Mouse (Mus musculus) c-Kit-positive CD71-positive TER-119-negative erythroid progenitor cells, embryonic 14.5 days (primary cell): Measurements from ENCODE around the gene Slc51b.

Experiments used
- DNase-seq: peaks from one replicate; pipeline ENCODE4 v3.0.0-alpha.2; 2013; ENCODE audit warnings: low read depth

The Slc51b gene

DNA sequence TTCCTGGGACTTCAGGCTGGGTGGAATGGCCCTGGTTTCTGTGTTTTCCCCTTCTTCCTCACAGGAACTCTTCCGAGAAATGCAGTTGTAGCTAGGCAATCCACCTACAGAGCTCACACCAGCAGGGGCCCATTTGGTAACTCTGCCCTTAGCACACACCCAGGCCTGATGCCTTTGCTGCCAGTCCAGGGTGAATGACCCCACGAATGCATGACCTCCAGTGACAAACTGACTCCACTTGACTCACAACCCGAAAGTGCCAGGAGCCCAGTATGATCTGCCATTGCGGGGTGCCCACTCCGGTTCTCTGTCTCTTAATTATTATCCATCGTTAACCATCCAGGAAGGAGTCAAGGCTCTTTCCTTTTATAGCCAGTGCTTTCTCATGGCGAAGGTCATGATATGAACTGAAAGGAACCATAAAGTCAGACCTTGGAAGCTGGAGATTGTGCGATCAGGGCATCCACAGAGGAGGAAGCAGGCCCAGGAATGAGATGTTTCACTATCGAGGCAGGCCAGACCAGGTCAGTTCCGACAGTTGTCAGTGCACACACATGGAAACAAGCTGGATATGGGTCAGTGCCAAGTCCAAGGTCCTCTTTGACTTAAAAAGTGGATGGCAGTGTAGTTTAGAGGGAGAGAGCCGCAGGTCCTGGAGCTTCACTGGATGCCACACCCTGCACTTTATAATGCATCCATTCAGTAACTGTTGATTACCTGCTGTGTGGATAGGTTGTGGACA is at the start of gene Slc51b:
Gene Slc51b (minus strand): TSS at position 196 of the 742 bp plus-strand sequence.
- DNase-seq, result no peak

DNA sequence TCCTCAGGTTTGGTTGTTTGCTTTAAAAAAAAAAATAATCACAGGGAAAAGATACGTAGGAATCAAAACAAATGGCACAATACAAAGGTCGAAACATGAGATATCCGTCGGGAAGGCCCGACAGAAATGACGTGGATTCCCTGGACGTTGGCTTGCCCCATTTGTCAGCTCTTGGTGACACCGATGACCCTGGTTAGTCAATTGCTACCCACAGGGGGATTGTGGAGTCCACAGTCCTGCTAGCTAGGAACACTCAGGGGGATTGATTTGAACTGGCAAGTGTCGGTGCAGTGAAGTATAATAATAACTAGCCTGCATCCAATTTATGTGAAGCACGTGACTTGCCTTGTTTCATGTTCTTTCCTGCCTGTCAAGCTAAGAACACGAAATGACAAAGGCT is 44.9 kb upstream of the Slc51b start:
- DNase-seq, result no peak

DNA sequence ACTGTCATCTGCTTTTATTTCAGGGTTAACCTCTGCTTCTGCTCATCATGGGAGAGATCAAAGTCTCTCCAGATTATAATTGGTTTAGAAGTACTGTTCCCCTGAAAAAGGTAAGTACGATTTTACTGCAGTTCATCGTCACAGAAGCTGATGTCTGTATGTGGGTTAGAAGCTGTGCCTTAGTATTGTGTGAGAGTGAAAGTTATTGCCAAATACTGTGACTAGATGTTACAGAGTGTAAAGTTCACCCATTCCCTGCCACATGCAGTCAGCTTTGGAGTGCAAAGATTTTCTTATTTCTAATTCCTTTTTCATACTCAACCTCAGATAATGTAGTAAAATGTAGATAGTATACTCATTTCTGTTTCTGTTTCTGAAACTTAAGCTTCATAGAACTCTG is 42.5 kb upstream of the Slc51b start:
- no peak for DNase-seq

DNA sequence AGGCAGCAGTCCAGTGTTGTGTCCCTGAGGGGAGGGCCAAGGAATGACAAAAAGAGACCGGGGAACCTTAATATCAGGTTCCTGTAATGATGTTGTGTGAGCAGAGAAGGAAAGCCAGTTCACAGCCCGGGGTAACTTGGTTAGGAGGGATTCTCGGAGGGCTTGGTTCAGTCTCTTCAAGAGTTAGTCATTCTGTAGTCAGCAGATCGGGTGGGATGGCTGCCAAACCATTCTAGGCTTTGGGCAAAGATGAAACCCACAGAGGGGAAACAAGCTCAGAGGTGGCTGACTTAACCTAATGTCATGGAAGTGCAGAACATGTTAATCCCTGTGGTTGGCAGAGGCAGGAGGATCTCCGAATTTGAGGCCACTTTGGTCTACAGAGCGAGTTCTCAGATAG is 41.4 kb upstream of the Slc51b start:
- no peak for DNase-seq

DNA sequence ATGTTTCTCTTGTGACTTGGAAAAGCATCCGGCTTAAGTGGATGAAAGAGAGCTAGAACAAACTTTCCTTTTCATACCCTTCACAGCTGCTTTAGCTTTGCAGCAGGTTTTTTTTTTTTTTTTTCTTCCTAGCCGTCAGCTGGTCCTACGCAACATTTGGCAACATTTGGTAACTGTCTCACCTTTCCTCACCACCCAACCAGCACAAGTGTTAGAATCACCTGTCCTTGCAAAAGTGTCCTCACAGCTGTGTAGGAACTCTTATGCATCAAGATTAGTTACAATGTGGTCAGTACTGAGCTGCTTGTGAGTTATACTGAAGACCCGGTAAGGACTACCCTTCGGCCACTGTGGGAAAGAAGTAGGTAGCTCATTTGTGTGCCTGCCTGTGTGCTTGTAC is 39.8 kb upstream of the Slc51b start:
- no peak for DNase-seq

DNA sequence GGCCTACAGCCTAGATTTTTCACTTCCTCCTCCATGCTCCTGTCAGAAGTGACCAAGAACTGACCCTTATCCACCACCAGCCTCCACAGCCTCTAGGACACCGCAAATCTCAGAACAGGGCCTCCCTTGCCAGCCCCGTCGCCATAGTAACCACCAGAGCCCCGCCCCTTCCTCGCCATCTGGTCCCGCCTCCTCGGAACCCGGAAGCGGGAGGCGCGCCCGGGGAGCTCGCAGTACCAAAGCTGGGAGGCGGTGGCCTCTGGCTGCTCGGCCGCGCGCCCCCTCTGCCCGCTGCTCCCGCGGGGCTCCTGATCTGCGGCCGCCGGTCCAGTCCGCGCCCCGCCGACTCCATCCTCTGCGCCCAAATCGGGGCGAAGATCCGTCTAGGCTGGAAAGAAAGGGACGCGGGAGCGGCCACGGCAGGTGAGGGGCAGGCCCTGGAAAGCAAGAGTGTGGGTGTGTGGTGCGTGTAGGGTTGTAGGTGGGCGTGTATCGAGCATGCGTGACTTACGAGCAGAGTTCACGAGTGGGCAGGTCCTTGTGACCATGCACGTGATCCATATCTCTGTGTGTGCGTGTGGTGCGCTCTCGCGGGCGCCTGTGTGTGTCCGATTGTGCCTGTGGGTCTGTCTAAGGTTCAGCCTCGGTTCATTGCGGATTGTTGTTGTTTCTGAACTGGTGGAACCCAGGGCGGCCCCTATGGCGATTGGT is 38.1 kb upstream of the Slc51b start, which contains the start of gene Spg21:
Gene Spg21 (plus strand): TSS at position 216 of the 711 bp plus-strand sequence.
- DNase-seq, result peak; percentile 83

DNA sequence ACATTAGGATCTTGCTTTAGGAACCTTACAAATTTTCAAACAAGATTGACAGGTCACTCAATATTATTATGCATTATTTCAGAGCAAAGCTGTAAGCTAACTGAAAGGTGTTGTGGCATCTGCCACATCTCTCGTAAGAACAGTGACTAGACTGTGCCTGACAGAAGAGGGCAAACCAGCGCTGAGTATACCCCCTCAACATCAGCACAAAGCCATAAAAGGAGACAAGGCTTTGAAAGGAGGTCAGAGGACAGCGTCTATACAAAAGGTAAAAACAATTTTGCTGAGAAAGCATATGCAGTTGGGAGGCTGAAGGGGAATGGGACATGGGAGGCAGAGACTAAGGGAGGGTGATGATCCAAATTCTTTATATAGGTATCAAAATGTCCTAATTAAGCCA is 37.4 kb upstream of the Slc51b start:
- DNase-seq, result no peak

DNA sequence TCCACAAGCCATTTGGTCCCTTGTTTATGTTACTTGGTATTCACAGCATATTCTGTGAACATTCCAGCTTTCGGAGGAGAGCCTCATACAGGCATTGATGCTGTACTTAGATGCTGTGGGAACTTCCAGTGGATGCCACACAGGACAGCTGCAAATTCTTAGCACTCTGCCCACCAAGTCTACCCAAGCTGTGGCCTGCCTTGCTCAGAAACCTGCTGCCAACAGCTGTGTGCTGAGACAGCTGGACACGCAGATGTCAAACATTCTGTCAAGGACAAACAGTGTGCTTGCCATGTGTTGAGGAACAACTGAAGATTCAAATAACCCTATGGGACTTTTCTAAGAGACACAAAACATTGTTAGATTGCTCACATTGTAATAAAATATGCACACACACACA is 36.2 kb upstream of the Slc51b start:
- DNase-seq, result no peak

DNA sequence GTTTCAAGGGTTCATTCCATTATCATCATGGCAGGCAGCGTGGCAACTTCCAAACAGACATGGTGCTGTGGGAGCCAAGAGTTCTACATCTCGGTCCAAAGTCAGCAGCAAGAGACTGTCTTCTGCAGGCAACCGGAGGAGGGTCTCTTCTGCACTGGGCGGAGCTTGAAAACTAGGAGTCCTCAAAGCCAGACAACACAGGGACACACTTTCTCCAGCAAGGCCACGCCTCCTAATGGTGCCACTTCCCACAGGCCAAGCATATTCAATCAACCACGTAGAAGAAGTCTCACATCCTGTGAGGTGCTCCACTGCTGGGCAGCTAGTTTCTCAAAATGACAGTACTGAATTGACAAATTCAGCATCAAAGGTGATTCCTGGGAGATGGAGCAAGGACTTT is 25.2 kb upstream of the Slc51b start:
- DNase-seq, result no peak

DNA sequence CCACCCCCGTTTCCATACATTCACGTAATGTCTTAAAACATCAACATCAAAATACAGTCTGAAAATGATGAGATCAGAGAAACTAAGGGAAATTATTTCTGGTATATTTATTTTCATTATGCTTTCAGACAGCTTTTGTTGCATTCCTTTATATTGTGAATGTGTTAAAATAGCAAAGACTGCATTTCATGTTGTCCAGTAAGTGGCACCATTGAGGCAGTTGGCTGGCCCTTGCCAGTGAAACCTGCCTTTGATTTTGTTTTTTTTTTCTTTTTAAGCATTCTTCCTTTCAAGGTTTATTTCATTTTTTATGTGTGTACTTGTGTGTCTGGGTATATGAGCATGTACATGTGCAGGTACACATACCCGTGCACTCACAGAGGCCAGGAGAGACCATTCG is 21.9 kb upstream of the Slc51b start:
- no peak for DNase-seq

DNA sequence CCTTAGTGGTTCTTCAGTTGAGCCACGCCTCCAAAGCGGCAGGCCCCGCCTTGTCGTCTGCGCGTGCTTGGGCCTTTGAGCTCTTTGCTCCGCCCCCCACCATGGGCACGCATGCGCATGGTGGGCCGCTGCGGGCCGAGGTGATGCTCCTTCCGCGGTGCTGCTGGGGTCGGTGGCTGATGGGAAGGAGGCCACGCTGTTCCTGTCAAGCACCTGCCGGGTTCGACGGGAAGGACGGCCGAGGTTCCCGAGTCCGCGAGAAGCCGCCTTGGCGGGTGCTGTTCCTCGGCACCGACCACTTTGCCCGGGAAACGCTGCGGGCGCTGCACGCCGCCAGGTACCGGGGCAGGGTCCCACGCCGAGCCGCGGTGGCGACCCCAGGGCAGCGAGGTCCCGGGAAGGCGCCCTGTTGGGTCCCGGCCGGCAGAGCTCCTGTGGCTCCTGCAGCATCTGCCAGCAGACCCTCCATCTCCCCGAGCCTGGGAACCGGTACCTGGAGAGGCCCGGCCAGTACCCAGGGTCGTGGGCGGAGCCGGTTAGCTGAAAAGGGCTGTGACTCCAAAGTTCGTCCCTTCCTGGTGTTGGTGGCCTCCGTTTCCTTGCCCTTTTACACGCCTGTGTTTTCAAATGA is 13.0 kb upstream of the Slc51b start, which contains the start of gene Mtfmt:
Gene Mtfmt (plus strand): TSS at position 112 of the 631 bp plus-strand sequence.
- peak; percentile 95 for DNase-seq

DNA sequence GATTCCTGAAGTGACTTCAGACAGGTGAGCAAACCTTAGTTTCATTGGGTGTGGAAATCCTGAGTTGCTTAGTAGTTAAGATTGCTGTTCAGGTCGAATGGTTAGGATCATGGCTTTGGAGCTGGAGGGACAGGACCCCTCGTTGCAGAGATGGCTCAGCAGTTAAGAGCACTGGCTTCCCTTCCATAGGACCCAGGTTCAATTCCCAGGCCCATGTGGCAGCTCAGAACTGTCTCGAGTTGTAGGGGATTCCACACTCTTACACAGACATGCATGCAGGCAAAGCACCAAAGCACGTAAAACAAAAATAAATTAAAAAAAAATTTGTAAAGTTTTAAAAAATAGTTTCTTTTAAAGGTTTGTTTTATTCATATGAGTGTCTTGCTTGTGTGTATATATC is 12.5 kb upstream of the Slc51b start:
- no peak for DNase-seq

DNA sequence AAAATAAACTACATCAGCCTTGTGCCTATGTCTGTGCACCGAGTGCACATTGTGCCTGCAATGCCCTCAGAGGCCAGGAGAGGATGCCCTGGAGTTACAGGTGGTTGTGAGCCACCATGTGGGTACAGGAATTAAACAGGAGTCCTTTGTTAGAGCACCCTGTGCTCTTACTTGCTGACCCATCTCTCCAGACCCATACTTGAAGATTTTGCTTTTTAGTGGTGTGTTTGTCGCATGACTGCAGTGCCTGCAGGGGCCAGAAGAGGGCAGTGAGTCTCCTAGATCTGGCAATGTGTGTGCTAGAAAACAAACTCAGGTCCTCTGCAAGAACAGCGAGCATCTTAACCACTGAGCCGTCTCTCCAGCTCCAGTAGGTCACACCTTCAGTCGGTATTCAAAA is 11.4 kb upstream of the Slc51b start:
- DNase-seq, result peak; percentile 56

DNA sequence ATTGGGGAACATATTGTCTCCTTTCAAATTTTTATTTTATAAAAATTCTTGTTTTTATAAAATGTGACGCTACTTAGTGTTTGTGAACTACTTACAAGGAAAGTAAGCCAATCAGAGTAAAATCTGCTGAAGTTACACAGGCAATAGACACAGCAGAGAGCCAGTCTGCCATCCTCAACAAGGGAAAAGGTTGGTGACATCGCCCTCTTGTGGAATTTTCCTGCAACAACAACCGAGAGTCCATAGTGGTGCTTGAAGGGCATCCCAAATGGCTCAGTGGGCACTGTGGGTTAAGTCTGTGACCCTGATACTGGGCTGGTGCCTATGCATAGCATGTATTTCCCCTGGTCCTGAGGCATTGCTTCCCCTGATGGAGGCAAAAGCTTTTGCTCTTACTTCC is 9.5 kb upstream of the Slc51b start:
- peak; percentile 72 for DNase-seq

DNA sequence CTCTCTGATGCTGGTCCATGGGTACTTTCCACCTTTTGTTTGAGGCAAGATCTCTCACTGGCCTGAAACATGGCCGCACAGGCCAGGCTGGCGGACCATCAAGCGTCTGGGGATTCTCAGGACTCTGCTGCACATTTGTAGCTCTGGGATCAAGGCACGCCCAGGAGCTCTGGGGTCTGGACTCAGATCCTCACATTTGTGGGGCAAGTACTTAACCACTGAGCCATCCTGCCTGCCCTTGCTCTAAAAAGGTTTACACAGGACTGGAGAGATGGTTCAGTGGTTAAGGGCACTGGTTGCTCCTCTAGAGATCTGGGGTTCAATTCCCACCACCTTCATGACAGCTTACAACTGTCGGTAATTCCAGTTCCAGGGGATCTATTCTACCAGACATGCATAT is 8.2 kb upstream of the Slc51b start:
- no peak for DNase-seq

DNA sequence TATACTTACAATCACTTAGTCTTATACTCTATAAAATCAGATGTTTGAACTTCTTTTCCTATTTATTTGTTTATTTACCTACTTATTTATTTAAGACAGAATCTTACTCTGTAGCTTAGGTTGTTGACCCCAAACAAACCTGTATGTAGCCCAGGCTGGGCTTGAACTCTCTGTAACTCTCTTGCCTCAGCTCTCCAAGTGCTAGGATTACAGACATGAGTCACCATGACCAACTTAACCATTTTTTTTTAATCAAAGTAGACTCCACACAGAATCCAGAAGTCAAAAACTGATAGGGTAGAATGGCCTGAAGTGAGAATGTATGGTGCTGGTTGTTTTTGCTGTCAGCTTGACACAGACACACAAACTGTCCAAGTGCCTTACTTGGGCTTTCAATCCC is 7.6 kb upstream of the Slc51b start:
- DNase-seq, result no peak

DNA sequence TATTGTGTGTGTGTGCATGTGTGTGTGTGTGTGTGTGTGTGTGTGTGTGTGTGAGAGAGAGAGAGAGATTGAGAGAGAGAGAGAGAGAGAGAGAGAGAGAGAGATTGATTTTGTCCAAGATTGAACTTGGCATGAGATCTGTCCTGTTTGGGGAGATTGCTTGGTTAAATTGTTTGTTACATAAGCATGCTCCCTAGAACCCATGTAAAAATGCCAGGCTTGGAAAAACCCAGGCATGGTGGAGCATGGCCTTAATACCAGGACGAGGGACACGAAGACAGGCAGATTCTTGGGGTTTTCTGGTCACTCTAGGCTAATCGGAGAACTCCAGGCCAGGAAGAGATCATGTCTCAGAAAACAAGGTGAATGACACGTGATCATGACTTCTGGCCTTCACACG is 5.2 kb upstream of the Slc51b start:
- DNase-seq, result no peak

DNA sequence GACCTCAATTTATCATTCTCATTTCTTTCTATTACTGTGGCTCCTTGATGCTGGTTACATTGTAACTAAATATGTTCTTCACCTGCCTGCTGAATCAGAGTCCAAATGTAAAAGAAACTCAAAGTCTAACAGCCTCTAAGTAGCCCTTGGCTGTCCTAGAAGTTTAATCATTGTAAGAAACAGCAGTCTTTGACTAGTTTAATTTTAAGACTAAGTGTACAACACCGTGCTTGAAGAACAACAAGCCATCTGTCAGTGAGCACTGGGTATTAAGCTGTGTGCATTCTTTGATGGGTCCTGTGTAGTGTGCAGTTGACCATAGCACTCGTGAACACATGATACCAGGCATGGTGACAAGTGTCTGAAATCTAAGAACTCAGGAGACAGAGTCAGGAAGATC is 4.8 kb upstream of the Slc51b start:
- no peak for DNase-seq

DNA sequence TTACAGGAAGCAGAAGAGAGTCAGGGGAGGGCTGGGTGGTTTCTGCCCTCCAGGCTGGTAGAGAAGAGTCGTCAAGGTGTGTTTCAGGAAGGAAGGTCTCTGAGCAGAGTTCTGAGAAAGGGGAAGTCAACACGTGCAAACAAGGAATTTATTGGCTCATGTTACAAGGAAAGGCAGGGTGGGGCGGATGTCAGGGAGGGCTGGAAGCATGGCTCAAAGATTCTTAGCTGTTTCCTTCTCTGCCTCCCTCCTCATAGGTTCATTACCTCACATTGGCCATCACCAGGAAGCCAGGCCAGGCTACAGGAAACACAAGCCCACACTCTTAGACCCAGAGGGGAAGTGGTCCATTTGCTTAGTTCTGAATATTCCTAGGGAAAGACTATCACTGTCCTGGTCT is 1.6 kb upstream of the Slc51b start:
- no peak for DNase-seq

DNA sequence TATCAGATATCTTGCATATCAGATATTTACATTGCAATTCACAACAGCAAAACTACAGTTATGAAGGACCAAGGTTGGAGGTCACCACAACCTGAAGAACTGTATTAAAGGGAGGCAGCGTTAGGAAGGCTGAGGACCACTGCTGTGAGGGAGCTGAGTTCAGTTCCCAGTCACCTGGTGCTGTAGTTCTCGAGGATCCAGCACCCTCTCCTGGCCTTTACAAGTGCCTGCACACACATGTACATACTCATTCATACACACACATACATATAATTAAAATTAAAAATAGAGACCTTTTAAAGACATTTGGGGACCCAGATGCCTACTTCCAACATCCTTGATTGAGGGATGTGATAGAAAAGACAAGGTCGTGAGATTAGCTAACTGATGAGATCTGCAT is 3.1 kb downstream of the Slc51b start:
- DNase-seq, result no peak

DNA sequence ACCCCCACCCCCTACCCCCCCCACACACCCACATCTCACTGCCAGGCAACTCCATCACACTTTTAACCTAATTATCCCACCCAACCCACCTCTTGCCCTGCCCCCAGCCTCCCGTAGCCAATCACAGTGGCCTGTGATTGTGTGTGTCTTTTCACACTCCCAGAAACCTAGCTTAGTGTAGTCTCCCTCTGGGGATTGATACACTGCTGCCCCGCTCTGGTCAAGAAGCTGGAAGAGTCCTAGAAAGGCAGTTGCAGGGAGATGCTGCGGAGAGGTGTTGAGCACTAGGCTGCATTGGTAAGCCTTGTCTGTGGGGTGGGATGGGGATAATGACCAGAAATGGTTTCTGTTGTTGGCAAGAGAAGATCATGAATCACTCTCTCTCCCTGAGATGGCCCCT is 5.0 kb downstream of the Slc51b start:
- no peak for DNase-seq

DNA sequence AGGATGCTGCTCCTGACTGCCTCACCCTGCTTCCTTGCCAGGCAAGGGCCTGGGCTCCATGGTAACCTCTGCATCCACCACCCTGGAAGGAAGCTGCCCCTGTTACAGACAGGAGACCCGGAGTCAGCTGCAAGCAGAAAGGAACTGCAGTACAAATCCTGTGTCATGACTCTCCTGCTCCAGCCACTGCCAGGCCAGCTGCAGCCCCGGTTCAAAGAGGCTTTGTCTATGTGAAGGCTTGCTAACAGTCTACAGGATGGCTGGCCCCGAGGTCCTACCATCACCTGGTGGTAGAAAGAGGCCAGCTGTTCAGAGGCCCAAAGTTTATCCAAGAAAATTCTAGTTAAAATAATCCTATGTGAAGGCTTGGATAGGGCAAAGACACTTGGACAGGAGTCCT is 11.4 kb downstream of the Slc51b start:
- no peak for DNase-seq

DNA sequence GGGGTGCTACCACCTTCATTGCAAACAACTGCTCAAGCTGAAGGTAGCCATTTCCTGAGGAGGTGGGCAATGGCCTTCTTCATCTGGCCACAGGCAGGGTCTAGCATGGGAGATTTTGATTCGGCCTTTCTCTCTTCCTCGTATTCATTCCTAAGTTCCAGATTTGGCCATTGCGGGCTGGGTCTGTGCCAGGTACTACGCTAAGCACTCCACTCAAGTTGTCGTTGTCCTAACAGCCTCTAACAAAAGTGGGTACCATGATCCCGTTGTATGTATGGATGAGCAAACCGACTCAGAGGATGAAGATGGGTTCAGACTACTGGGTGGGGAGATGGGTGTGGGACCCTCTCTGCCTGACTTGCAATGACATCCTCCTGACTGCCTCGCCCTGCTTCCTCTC is 12.4 kb downstream of the Slc51b start:
- no peak for DNase-seq
